Mouse (Mus musculus): ENCODE measurements at regions not wholly inside any gene's neighbourhood (a gene's known extent, or its start where the extent isn't known, plus 50 kb on each side); places are given as distances from the start of the nearest gene placed in this dataset.

- no peak for DNase-seq (ENCODE audit: low read depth in 1 of 2, low spot score in 2 of 2)
Observed at GRCm38 (mm10) chr4:62755237-62755900, 195.7 kb downstream of the Rgs3 start.

- no peak for DNase-seq (ENCODE audit: low read depth in 1 of 2, low spot score in 2 of 2)
Observed at GRCm38 (mm10) chr4:62756721-62757206, 197.1 kb downstream of the Rgs3 start.

- no peak for DNase-seq (ENCODE audit: low read depth in 1 of 2, low spot score in 2 of 2)
Observed at GRCm38 (mm10) chr4:62760748-62761604, 201.3 kb downstream of the Rgs3 start.

GRCm38 (mm10) chr4:62761672-62762071 is 202.0 kb downstream of the Rgs3 start:
- DNase-seq (ENCODE audit: low read depth in 1 of 2, low spot score in 2 of 2), result peak in 1 of 2 experiments; percentile 36

- peak in 1 of 2 experiments; percentile 51 for DNase-seq (ENCODE audit: low read depth in 1 of 2, low spot score in 2 of 2)
Observed at GRCm38 (mm10) chr4:62763990-62764389, 201.4 kb upstream of the Zfp618 start.

- DNase-seq (ENCODE audit: low read depth in 1 of 2, low spot score in 2 of 2), result no peak
Observed at GRCm38 (mm10) chr4:62769469-62770234, 195.7 kb upstream of the Zfp618 start.

- DNase-seq (ENCODE audit: low read depth in 1 of 2, low spot score in 2 of 2), result no peak
Observed at GRCm38 (mm10) chr4:62775005-62775609, 190.3 kb upstream of the Zfp618 start.

GRCm38 (mm10) chr4:62776881-62777280 is 188.5 kb upstream of the Zfp618 start:
- no peak for DNase-seq (ENCODE audit: low read depth in 1 of 2, low spot score in 2 of 2)

GRCm38 (mm10) chr4:62777436-62777835 is 187.9 kb upstream of the Zfp618 start:
- DNase-seq (ENCODE audit: low read depth in 1 of 2, low spot score in 2 of 2), result no peak

- no peak for DNase-seq (ENCODE audit: low read depth in 1 of 2, low spot score in 2 of 2)
Observed at GRCm38 (mm10) chr4:62778621-62779020, 186.8 kb upstream of the Zfp618 start.

- DNase-seq (ENCODE audit: low read depth in 1 of 2, low spot score in 2 of 2), result peak; percentile 26 to 69
Observed at GRCm38 (mm10) chr4:62780409-62780808, 185.0 kb upstream of the Zfp618 start.

- no peak for DNase-seq (ENCODE audit: low read depth in 1 of 2, low spot score in 2 of 2)
Observed at GRCm38 (mm10) chr4:62780837-62781236, 184.5 kb upstream of the Zfp618 start.

GRCm38 (mm10) chr4:62781309-62781800 is 184.0 kb upstream of the Zfp618 start:
- no peak for DNase-seq (ENCODE audit: low read depth in 1 of 2, low spot score in 2 of 2)

- no peak for DNase-seq (ENCODE audit: low read depth in 1 of 2, low spot score in 2 of 2)
Observed at GRCm38 (mm10) chr4:62785711-62786110, 179.7 kb upstream of the Zfp618 start.

- no peak for DNase-seq (ENCODE audit: low read depth in 1 of 2, low spot score in 2 of 2)
Observed at GRCm38 (mm10) chr4:62789696-62790095, 175.7 kb upstream of the Zfp618 start.

GRCm38 (mm10) chr4:62793582-62793981 is 171.8 kb upstream of the Zfp618 start:
- no peak for DNase-seq (ENCODE audit: low read depth in 1 of 2, low spot score in 2 of 2)

- no peak for DNase-seq (ENCODE audit: low read depth in 1 of 2, low spot score in 2 of 2)
Observed at GRCm38 (mm10) chr4:62795538-62795937, 169.8 kb upstream of the Zfp618 start.

- no peak for DNase-seq (ENCODE audit: low read depth in 1 of 2, low spot score in 2 of 2)
Observed at GRCm38 (mm10) chr4:62799923-62800322, 165.4 kb upstream of the Zfp618 start.

GRCm38 (mm10) chr4:62805841-62806240 is 159.5 kb upstream of the Zfp618 start:
- DNase-seq (ENCODE audit: low read depth in 1 of 2, low spot score in 2 of 2), result no peak

- DNase-seq (ENCODE audit: low read depth in 1 of 2, low spot score in 2 of 2), result no peak
Observed at GRCm38 (mm10) chr4:62806786-62807185, 158.6 kb upstream of the Zfp618 start.

All from monocyte, adult 2 months (primary cell).